Mouse (Mus musculus) CH12.LX (cell line): ENCODE measurements around the gene Eepd1. TPM values are rescaled to one million over a fixed set of nuclear protein-coding genes. Genes with fewer than 3 reads are reported as not detected.

ENCODE experiments used
- DNase-seq: peaks from one replicate; pipeline ENCODE4 v3.0.0-alpha.2; 2013; ENCODE audit errors: extremely low read depth
- H3K27ac ChIP-seq: 2 replicates; pipeline ENCODE4 v1.5.1; 2012; ENCODE audit warnings: low read depth, mild to moderate bottlenecking, control low read depth, moderate library complexity; ENCODE audit not compliant: insufficient read depth
- H3K27me3 ChIP-seq: replicated peaks from 2 replicates; pipeline ENCODE3; 2012; ENCODE audit warnings: inconsistent platforms
- H3K36me3 ChIP-seq, 2 experiments: replicated peaks in 1 of 2; 2 replicates each; pipeline versions ENCODE3 to v1.6.1; 2012; ENCODE audit warnings: inconsistent platforms in 1 of 2, low read length in 1 of 2, mild to moderate bottlenecking in 1 of 2, mixed read lengths in 1 of 2, moderate library complexity in 1 of 2; ENCODE audit not compliant: control insufficient read depth in 1 of 2, insufficient read depth in 1 of 2
- H3K4me1 ChIP-seq, 2 experiments: 2 replicates each; pipeline ENCODE4 v1.6.1; 2012; ENCODE audit warnings: inconsistent platforms in 1 of 2, moderate library complexity in 1 of 2; ENCODE audit not compliant: insufficient read depth in 2 of 2, control insufficient read depth in 1 of 2
- H3K4me2 ChIP-seq: 2 replicates; pipeline ENCODE4 v1.6.1; 2012; ENCODE audit warnings: low read depth, mild to moderate bottlenecking, control low read depth; ENCODE audit not compliant: poor library complexity, insufficient read depth, severe bottlenecking
- H3K4me3 ChIP-seq, 3 experiments: fragments of 150-350 bp in 1 of 3; sonication (generic) in 1 of 3; replicated peaks in 1 of 3; 2 replicates each; pipeline versions ENCODE3 to v1.5.1; 2011 to 2012; ENCODE audit warnings: low read depth in 2 of 3, low read length in 2 of 3, mild to moderate bottlenecking in 2 of 3, moderate library complexity in 2 of 3, control low read depth in 1 of 3, improper control_type of control experiment in 1 of 3, inconsistent platforms in 1 of 3, mixed read lengths in 1 of 3; ENCODE audit not compliant: poor library complexity in 1 of 3
- H3K79me2 ChIP-seq: replicated peaks from 2 replicates; pipeline ENCODE4 v1.6.1; 2012; ENCODE audit warnings: mild to moderate bottlenecking, moderate library complexity; ENCODE audit not compliant: control insufficient read depth, poor library complexity, insufficient read depth, severe bottlenecking; ENCODE audit errors: extremely low read depth
- H3K9ac ChIP-seq: 2 replicates; pipeline ENCODE4 v1.6.1; 2012; ENCODE audit warnings: low read depth, mild to moderate bottlenecking, control low read depth, moderate library complexity; ENCODE audit not compliant: insufficient read depth
- H3K9me3 ChIP-seq: replicated peaks from 2 replicates; pipeline ENCODE3; 2012; ENCODE audit warnings: low read length, inconsistent platforms, mixed read lengths
- CHD2 ChIP-seq: IDR thresholded peaks from 2 replicates; pipeline ENCODE4 v1.6.1; 2011; ENCODE audit warnings: low read length, improper control_type of control experiment
- ELF1 ChIP-seq: IDR thresholded peaks from 2 replicates; pipeline ENCODE4 v1.6.1; 2014; ENCODE audit warnings: low read depth, mild to moderate bottlenecking, inconsistent platforms, low read length, improper control_type of control experiment
- EP300 ChIP-seq: IDR thresholded peaks from 2 replicates; pipeline ENCODE4 v1.6.1; 2011; ENCODE audit warnings: low read length, improper control_type of control experiment
- GABPA ChIP-seq: IDR thresholded peaks from 2 replicates; pipeline ENCODE4 v1.6.1; 2012; ENCODE audit warnings: low read depth, low read length, improper control_type of control experiment, inconsistent platforms; ENCODE audit not compliant: insufficient replicate concordance
- HCFC1 ChIP-seq: IDR thresholded peaks from 2 replicates; pipeline ENCODE4 v1.6.1; 2012; ENCODE audit warnings: low read depth, mild to moderate bottlenecking, inconsistent platforms, low read length, improper control_type of control experiment
- IRF4 ChIP-seq: IDR thresholded peaks from 2 replicates; pipeline ENCODE4 v1.6.1; 2014; ENCODE audit warnings: low read depth, mild to moderate bottlenecking, inconsistent platforms, low read length, improper control_type of control experiment
- JUND ChIP-seq: conservative IDR thresholded peaks from 2 replicates; pipeline ENCODE4 v1.6.1; 2011; ENCODE audit warnings: low read depth, low read length, improper control_type of control experiment
- KAT2A ChIP-seq: IDR thresholded peaks from 2 replicates; pipeline ENCODE4 v1.6.1; 2012; ENCODE audit warnings: low read length, improper control_type of control experiment, inconsistent platforms; ENCODE audit not compliant: insufficient replicate concordance
- MAFK ChIP-seq: IDR thresholded peaks from 2 replicates; pipeline ENCODE4 v1.6.1; 2011; ENCODE audit warnings: low read length, improper control_type of control experiment; ENCODE audit not compliant: insufficient replicate concordance
- MXI1 ChIP-seq: IDR thresholded peaks from 2 replicates; pipeline ENCODE4 v1.6.1; 2011; ENCODE audit warnings: mild to moderate bottlenecking, low read depth, low read length, improper control_type of control experiment
- PAX5 ChIP-seq: IDR thresholded peaks from 2 replicates; pipeline ENCODE4 v1.6.1; 2012; ENCODE audit warnings: low read length, inconsistent platforms, mixed read lengths
- RCOR1 ChIP-seq: conservative IDR thresholded peaks from 2 replicates; pipeline ENCODE4 v1.6.1; 2012; ENCODE audit warnings: low read depth, mild to moderate bottlenecking, inconsistent platforms, low read length, improper control_type of control experiment
- SMC3 ChIP-seq: IDR thresholded peaks from 2 replicates; pipeline ENCODE4 v1.6.1; 2011; ENCODE audit warnings: low read depth, low read length, improper control_type of control experiment
- UBTF ChIP-seq: IDR thresholded peaks from 2 replicates; pipeline ENCODE4 v1.6.1; 2012; ENCODE audit warnings: low read depth, mild to moderate bottlenecking, inconsistent platforms, low read length, improper control_type of control experiment, moderate library complexity
- USF1 ChIP-seq: IDR thresholded peaks from 2 replicates; pipeline ENCODE4 v1.6.1; 2014; ENCODE audit warnings: low read depth, mild to moderate bottlenecking, inconsistent platforms, low read length, improper control_type of control experiment
- ZC3H11A ChIP-seq: IDR thresholded peaks from 2 replicates; pipeline ENCODE4 v1.6.1; 2012; ENCODE audit warnings: low read depth, mild to moderate bottlenecking, inconsistent platforms, low read length, improper control_type of control experiment
- ZMIZ1 ChIP-seq: IDR thresholded peaks from 2 replicates; pipeline ENCODE4 v1.6.1; 2012; ENCODE audit warnings: low read depth, mild to moderate bottlenecking, inconsistent platforms, low read length, improper control_type of control experiment
- ZNF384 ChIP-seq: IDR thresholded peaks from 2 replicates; pipeline ENCODE4 v1.6.1; 2012; ENCODE audit warnings: low read depth, low read length, improper control_type of control experiment, inconsistent platforms
- dilution Hi-C: fragments of 300-500 bp; cut with MboI; formaldehyde crosslinking; loops from 2 replicates; pipeline ENCODE4 v1.14.3; 2020; ENCODE audit warnings: low sequenced_read_pairs; ENCODE audit not compliant: extremely low pct_unique_long_range_greater_than_20kb, extremely low pct_ligation_motif_present
- in situ Hi-C: fragments of 300-500 bp; cut with MboI; formaldehyde crosslinking; loops from 3 replicates; pipeline ENCODE4 v1.14.3; 2019; ENCODE audit warnings: low sequenced_read_pairs, low pct_ligation_motif_present, low pct_unique_long_range_greater_than_20kb, mixed read lengths
- polyA plus RNA-seq: library from polyadenylated mRNA; unstranded; fragments of >175 nt; gene quantifications from 2 replicates; pipeline ENCODE4 v1.2.1, GENCODE M21; 2012; ENCODE audit warnings: low read depth; ENCODE audit not compliant: insufficient read length
- total RNA-seq, 2 experiments: library from RNA; depleted of rRNA; stranded (reverse); fragments of 300-350 nt in 1 of 2; fragments of >200 nt in 1 of 2; gene quantifications; 2 replicates each; pipeline ENCODE4 v1.2.3; 2012 to 2014

Eepd1 gene
- total and polyA plus RNA-seq, 3 experiments: 1.3 to 2.5 (median 2.2) TPM

DNA sequence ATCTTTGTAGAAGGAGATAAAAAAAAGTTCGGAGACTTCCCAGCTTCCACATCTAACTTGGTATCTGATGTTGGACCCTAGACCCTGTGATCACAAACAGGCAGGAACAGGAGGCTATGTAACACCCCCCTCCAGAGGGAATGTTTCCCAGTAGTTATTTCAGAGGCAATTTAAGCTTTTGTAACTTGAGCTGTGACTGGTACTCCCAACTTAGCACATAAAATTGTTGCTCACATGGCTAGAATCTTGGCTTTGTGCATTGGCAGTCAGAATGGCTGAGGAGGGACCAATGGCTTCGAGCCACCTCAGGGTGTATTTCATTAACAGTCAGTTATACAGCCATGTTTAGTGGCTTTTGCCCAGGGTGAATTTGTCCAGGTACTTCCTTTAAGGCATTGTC is 63.9 kb downstream of the Eepd1 start:
- in situ Hi-C loops (no loop called here), dilution Hi-C loops (no loop called here)
- H3K79me2 ChIP-seq: no peaks in the 10 kb centered on the region
- no peak overlapping the region for H3K9ac ChIP-seq
- H3K36me3 ChIP-seq: no peaks in the 10 kb centered on the region
- H3K27ac ChIP-seq: no peak overlapping the region
- DNase-seq: no peak
- no peaks in the 10 kb centered on the region for H3K27me3 ChIP-seq
- no peak overlapping the region for H3K4me2 ChIP-seq
- no peak for TF ChIP-seq PAX5
- no peak for TF ChIP-seq ELF1
- H3K4me1 ChIP-seq: peaks cover 10 to 40% of the 10 kb centered on the region in 2 experiments; a peak in 3 of 4 replicates
- no peaks in the 10 kb centered on the region for H3K9me3 ChIP-seq
- H3K4me3 ChIP-seq: no peak overlapping the region

DNA sequence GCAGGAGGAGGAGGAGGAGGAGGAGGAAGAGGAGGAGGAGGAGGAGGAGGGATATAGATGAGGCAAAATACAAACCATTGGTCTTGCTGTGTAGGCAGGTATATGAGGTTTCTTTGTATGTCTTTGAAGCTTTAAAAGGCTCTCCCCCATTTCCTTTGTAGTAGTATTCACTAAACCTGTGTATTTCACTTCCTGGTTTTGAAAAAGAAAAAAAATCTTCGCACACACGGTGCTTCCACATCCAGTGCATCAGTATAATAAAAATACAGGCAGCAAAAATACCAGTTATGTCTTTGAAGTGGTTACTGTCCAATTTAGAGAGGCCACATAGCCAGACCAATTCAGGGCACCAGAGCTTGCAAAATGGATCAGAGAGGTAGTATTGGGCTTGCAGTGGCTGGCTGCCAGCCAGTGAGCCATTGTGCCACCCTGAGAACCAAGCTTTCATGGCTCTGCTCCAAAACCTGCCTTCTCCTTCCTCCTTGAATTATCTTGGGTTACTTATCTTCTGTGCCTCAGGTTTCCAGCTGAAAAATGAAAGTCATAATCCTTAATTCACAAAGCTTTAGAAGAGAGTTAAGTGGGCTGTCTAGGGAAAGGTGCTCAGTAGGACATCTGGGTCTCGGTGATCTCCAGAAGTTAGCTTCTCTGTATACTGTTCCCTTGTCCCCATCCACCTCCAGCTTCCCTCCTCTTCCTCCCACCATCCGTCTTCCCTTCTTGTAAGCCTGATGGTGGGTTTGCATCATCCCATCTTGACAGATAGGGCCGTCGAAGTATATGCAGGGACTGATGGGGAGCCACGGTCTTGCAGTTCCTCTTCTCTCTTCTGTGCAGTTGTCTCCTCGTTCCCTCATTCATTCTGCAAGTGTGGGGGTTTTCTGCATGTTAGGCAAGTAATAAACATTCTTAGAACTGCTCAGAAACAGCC is 68.0 kb downstream of the Eepd1 start:
- dilution Hi-C loops (no loop called here), in situ Hi-C loops (no loop called here)
- TF ChIP-seq CHD2: no peak
- peak; percentile 32; the same call in 1 of the 2 replicates for TF ChIP-seq EP300
- peak; percentile 81 for TF ChIP-seq ZNF384
- no peak for TF ChIP-seq HCFC1
- peak; percentile 33; the same call in 1 of the 2 replicates for TF ChIP-seq ELF1
- TF ChIP-seq ZMIZ1: no peak
- TF ChIP-seq IRF4: 0 out of 2 replicates have a peak, but pooled peaks have one; percentile 31
- no peak for TF ChIP-seq JUND
- no peak for TF ChIP-seq KAT2A
- TF ChIP-seq ZC3H11A: no peak
- Histone ChIP-seq H3K27ac (no peak overlapping the region), H3K79me2 (no peaks in the 10 kb centered on the region), H3K4me3 (no peak overlapping the region), H3K27me3 (no peaks in the 10 kb centered on the region), H3K9ac (no peak overlapping the region), H3K4me2 (no peak overlapping the region; the same call in 1 of the 2 replicates), H3K9me3 (no peaks in the 10 kb centered on the region), H3K4me1 (peaks cover 8 to 33% of the 10 kb centered on the region in 2 experiments; a peak in 3 of 4 replicates), H3K36me3 (no peaks in the 10 kb centered on the region)
- peak; percentile 18 for DNase-seq

DNA sequence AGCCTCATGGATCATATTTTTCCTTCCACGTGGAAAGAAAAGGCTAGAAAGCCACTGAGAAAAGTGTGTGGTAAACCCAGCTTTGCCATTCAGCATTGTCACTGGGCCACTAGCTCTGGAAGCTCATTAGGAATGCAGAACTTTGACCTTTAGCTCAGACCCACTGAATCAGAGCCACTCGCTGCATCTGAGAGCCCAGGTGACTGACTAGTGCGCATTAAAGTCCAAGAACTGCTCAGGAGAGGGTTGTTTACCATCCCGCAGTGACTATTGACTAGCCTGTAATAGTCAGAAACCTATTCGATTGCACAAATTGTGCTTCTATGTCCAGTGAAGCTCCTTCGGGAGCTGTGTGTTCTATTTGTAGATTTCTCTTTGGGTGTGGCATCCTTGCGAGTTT is 68.8 kb downstream of the Eepd1 start:
- no peaks in the 10 kb centered on the region for H3K36me3 ChIP-seq
- H3K9ac ChIP-seq: no peak overlapping the region
- no peak for DNase-seq
- TF ChIP-seq CHD2 (no peak), RCOR1 (no peak), GABPA (no peak), MAFK (no peak), MXI1 (no peak), USF1 (no peak), ZMIZ1 (no peak), SMC3 (no peak), UBTF (no peak)
- in situ Hi-C loops: no loop called here
- no peak overlapping the region for H3K4me2 ChIP-seq
- H3K4me3 ChIP-seq: no peak overlapping the region
- dilution Hi-C loops: no loop called here
- H3K4me1 ChIP-seq: peaks cover 8 to 33% of the 10 kb centered on the region in 2 experiments; a peak in 3 of 4 replicates
- no peak overlapping the region for H3K27ac ChIP-seq
- H3K27me3 ChIP-seq: no peaks in the 10 kb centered on the region
- no peaks in the 10 kb centered on the region for H3K79me2 ChIP-seq
- no peaks in the 10 kb centered on the region for H3K9me3 ChIP-seq
